Mouse (Mus musculus): ENCODE results near the gene Wdr64. TPM values are rescaled to one million over a fixed set of nuclear protein-coding genes. Genes with fewer than 3 reads are reported as not detected.

Gene Wdr64
- polyA plus RNA-seq, 1 experiment from 2014 or later: not detected

DNA sequence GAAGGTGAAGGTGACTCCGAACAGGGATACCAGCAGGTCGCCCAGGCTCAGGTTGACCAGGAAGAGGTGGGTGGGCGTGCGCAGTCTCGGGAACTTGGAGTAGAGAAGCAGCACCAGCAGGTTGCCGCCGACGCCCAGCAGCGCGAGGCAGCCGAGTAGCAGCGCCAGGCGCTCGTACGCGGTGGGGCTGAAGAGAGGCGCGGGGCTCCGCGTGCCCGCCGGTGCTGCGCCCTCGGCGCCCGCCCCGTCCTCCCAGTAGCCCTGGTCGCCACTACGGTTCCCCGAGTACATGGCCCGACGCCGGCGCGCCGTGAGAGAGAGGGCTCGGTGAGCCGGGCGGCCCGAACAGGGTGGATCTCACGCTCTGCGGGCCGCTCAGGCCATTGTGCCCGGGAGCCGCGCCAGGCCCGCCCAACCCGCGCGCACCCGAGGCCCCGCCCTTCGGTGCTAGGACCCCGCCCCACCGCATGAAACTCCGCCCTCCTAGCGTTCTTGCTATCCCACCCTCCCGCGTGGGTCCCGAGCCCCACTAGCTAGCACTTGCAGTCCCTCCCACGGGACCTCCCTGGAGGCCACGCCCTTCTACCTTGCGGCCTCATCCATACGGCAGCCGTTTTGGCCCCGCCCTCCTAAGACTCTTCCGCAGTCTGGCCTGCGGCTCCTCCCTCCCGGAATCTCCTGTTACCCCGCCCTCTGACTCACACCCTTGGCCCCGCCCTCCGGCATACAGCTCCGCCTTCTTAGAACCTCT lies 6.0 kb upstream of the Wdr64 start, which contains the start of the genes Opn3 and Chml:
Gene Opn3 (minus strand): TSS at position 531 of the 751 bp plus-strand sequence.
Gene Chml (minus strand): TSS at position 656 of the 751 bp plus-strand sequence.
- Histone ChIP-seq H3K9me3 (replicated peaks; ENCODE audit: low read length) (no peaks in the 10 kb centered on the region), H3K4me1 (replicated peaks; ENCODE audit: insufficient read depth, low read length) (peaks cover 14% of the 10 kb centered on the region), H3K4me2 (ENCODE audit: low read length) (peak within 1 kb of the TSS; percentile 96), H3K4me3 (replicated peaks; ENCODE audit: low read depth, low read length) (peak within 1 kb of the TSS; percentile 80), H3K27ac (peak within 1 kb of the TSS; percentile 90), H3K27me3 (ENCODE audit: insufficient read depth, low read length) (no peaks in the 10 kb centered on the region), H3K36me3 (ENCODE audit: insufficient read depth, low read length) (no peaks in the 10 kb centered on the region), H3K9ac (ENCODE audit: low read depth, low read length) (peak within 1 kb of the TSS; percentile 80)
- WGBS: under 1% methylated on average over 45 of the region's 73 CpGs
- ATAC-seq (replicated peaks; ENCODE audit: low FRiP score, low read depth) (peak; percentile 99), DNase-seq (ENCODE audit: low spot score) (peak; percentile 99)
- no peak for TF ChIP-seq CTCF (IDR thresholded peaks at IDR 0.05; ENCODE audit: low read depth)

- under 1% methylated on average over 17 of the region's 17 CpGs for WGBS
- Histone ChIP-seq H3K9me3 (replicated peaks; ENCODE audit: low read length) (no peaks in the 10 kb centered on the region), H3K4me2 (ENCODE audit: low read length) (peak overlapping the region; percentile 96), H3K36me3 (ENCODE audit: insufficient read depth, low read length) (no peaks in the 10 kb centered on the region), H3K4me1 (replicated peaks; ENCODE audit: insufficient read depth, low read length) (peaks cover 14% of the 10 kb centered on the region), H3K9ac (ENCODE audit: low read depth, low read length) (no peak overlapping the region), H3K4me3 (replicated peaks; ENCODE audit: low read depth, low read length) (peak overlapping the region; percentile 80), H3K27me3 (ENCODE audit: insufficient read depth, low read length) (no peaks in the 10 kb centered on the region), H3K27ac (no peak overlapping the region)
- no peak for DNase-seq (ENCODE audit: low spot score)
- TF ChIP-seq CTCF (IDR thresholded peaks at IDR 0.05; ENCODE audit: low read depth): no peak
- ATAC-seq (replicated peaks; ENCODE audit: low FRiP score, low read depth): no peak
These were observed 5.4 kb upstream of the Wdr64 start for GRCm38 (mm10) chr1:175692997-175693361.

GRCm38 (mm10) chr1:175693429-175693960 lies 4.9 kb upstream of the Wdr64 start:
- Histone ChIP-seq H3K27me3 (ENCODE audit: insufficient read depth, low read length) (no peaks in the 10 kb centered on the region), H3K27ac (no peak overlapping the region), H3K9ac (ENCODE audit: low read depth, low read length) (no peak overlapping the region), H3K9me3 (replicated peaks; ENCODE audit: low read length) (no peaks in the 10 kb centered on the region), H3K4me2 (ENCODE audit: low read length) (peak overlapping the region; percentile 96), H3K36me3 (ENCODE audit: insufficient read depth, low read length) (no peaks in the 10 kb centered on the region), H3K4me3 (replicated peaks; ENCODE audit: low read depth, low read length) (peak overlapping the region; percentile 80), H3K4me1 (replicated peaks; ENCODE audit: insufficient read depth, low read length) (peaks cover 14% of the 10 kb centered on the region)
- DNase-seq (ENCODE audit: low spot score): no peak
- 35% methylated on average over 12 of the region's 12 CpGs for WGBS
- no peak for ATAC-seq (replicated peaks; ENCODE audit: low FRiP score, low read depth)
- TF ChIP-seq CTCF (IDR thresholded peaks at IDR 0.05; ENCODE audit: low read depth): no peak

- DNase-seq (ENCODE audit: low spot score) (no peak), ATAC-seq (replicated peaks; ENCODE audit: low FRiP score, low read depth) (no peak)
- Histone ChIP-seq H3K36me3 (ENCODE audit: insufficient read depth, low read length) (no peaks in the 10 kb centered on the region), H3K4me1 (replicated peaks; ENCODE audit: insufficient read depth, low read length) (no peaks in the 10 kb centered on the region), H3K4me3 (replicated peaks; ENCODE audit: low read depth, low read length) (no peak overlapping the region), H3K9ac (ENCODE audit: low read depth, low read length) (no peak overlapping the region), H3K9me3 (replicated peaks; ENCODE audit: low read length) (no peaks in the 10 kb centered on the region), H3K27ac (no peak overlapping the region), H3K4me2 (ENCODE audit: low read length) (no peak overlapping the region), H3K27me3 (ENCODE audit: insufficient read depth, low read length) (no peaks in the 10 kb centered on the region)
- WGBS: 46% methylated on average over 3 of the region's 3 CpGs
- no peak for TF ChIP-seq CTCF (IDR thresholded peaks at IDR 0.05; ENCODE audit: low read depth)
These were observed 982 bp downstream of the Wdr64 start for GRCm38 (mm10) chr1:175699375-175699774.

- ATAC-seq (replicated peaks; ENCODE audit: low FRiP score, low read depth) (no peak), DNase-seq (ENCODE audit: low spot score) (no peak)
- Histone ChIP-seq H3K27ac (no peak overlapping the region), H3K4me2 (ENCODE audit: low read length) (no peak overlapping the region), H3K4me3 (replicated peaks; ENCODE audit: low read depth, low read length) (no peak overlapping the region), H3K4me1 (replicated peaks; ENCODE audit: insufficient read depth, low read length) (no peaks in the 10 kb centered on the region), H3K27me3 (ENCODE audit: insufficient read depth, low read length) (no peaks in the 10 kb centered on the region), H3K36me3 (ENCODE audit: insufficient read depth, low read length) (no peaks in the 10 kb centered on the region), H3K9ac (ENCODE audit: low read depth, low read length) (no peak overlapping the region), H3K9me3 (replicated peaks; ENCODE audit: low read length) (no peaks in the 10 kb centered on the region)
- no peak for TF ChIP-seq CTCF (IDR thresholded peaks at IDR 0.05; ENCODE audit: low read depth)
- 23% methylated on average over 4 of the region's 4 CpGs for WGBS
These were observed 1.4 kb downstream of the Wdr64 start for GRCm38 (mm10) chr1:175699796-175700195.

DNA sequence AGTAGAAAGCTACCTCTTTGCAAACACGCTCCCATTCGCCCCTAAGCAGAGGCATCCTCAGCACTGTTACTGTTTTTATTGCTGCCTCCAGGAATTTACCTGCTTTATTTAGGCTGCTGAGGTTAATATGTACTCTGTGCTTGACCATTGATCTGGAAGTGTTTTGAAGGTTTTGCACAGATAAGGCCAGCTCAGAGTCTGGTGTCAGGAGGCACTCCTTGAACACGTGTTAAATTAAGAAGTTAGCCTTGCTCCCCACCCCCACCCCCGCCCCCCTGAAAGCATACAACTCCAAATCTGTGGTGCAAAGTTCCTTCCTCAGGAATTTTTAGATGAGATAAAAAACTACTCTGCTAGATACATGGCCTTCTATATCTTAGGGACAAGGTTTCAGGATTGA lies 2.8 kb downstream of the Wdr64 start:
- no peak for TF ChIP-seq CTCF (IDR thresholded peaks at IDR 0.05; ENCODE audit: low read depth)
- no peak for DNase-seq (ENCODE audit: low spot score)
- Histone ChIP-seq H3K27ac (no peak overlapping the region), H3K4me2 (ENCODE audit: low read length) (no peak overlapping the region), H3K9me3 (replicated peaks; ENCODE audit: low read length) (no peaks in the 10 kb centered on the region), H3K4me1 (replicated peaks; ENCODE audit: insufficient read depth, low read length) (no peaks in the 10 kb centered on the region), H3K27me3 (ENCODE audit: insufficient read depth, low read length) (no peaks in the 10 kb centered on the region), H3K9ac (ENCODE audit: low read depth, low read length) (no peak overlapping the region), H3K4me3 (replicated peaks; ENCODE audit: low read depth, low read length) (no peak overlapping the region), H3K36me3 (ENCODE audit: insufficient read depth, low read length) (no peaks in the 10 kb centered on the region)
- ATAC-seq (replicated peaks; ENCODE audit: low FRiP score, low read depth): no peak
- WGBS: 71% methylated on average over 4 of the region's 4 CpGs
